Mouse (Mus musculus): ENCODE measurements around the gene Olfr707.

DNA sequence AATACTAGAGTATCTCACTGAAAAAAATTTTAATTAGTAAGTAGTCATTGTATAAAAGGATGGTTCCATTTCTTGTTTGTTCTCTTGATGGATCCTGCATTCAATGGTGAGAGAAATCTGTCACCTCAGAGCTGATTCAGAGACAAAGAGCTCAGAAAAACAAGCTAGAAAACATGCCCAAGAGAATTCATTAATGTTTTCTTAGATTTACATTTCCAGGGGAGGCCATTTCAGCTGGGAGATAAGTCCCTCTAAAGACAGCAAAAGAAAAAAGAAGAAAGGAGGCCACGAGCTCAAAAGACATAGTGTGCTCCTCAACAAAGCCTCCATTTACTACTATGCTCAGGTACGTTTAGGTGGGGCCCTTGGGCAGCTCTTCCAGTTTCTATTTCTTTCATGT, 58.0 kb downstream of the Olfr707 start, which contains the start of gene Olfr703:
- TF ChIP-seq CTCF (IDR thresholded peaks at IDR 0.05; ENCODE audit: extremely low read depth, insufficient read depth, insufficient read length, insufficient replicate concordance) (no peak), POLR2A (IDR thresholded peaks at IDR 0.05; ENCODE audit: low read depth, low read length) (no peak)
